Mouse (Mus musculus) layer of hippocampus, postnatal 36 days (tissue): ENCODE results near the gene Sft2d2. TPM values are rescaled to one million over a fixed set of nuclear protein-coding genes. Genes with fewer than 3 reads are reported as not detected.
A peak's percentile ranks its signal among the peaks of the same experiment; 100 is the strongest.

ENCODE experiments used
- DNase-seq, 2 experiments: peaks; one replicate each; pipeline ENCODE4 v3.0.0; 2022
- total RNA-seq, 2 experiments: library from RNA; stranded (reverse); gene quantifications; 2 replicates each; pipeline ENCODE4 v1.2.3; 2021

The Sft2d2 gene
- total RNA-seq, 2 experiments from 2014 or later = 10.7 to 12.2 TPM

DNA sequence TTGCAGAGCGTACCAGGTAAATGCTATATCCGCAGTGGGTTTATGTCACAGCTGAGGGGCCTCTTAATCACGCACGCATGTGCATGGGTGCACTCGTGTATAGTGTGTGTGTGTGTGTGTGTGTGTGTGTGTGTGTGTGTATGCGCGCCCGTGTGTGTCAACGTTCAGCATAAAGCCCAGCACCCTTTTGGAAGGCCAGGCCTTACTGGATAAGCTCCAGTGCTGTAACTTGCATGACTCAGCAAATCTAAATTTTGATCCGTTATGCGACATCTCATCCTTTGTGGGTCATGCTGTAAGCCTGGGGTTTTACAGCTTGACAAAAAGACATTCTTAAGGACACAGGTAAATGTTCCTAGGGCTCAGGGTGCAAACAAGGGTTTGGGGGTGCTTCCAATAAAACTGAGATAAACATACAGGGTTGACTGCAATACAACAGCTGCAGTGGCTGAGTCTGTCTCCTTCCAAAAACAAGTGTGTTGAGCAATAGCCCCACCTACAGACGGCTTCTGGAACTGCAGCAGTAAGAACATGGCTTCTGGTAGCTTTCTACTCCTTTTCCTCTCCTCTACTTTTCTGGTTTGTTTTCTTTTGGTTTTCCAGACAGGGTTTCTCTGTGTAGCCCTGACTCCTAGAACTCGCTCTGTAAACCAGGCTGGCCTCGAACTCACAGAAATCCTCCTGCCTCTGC, 61.9 kb downstream of the Sft2d2 start:
- peak; percentile 64 to 81 for DNase-seq

DNA sequence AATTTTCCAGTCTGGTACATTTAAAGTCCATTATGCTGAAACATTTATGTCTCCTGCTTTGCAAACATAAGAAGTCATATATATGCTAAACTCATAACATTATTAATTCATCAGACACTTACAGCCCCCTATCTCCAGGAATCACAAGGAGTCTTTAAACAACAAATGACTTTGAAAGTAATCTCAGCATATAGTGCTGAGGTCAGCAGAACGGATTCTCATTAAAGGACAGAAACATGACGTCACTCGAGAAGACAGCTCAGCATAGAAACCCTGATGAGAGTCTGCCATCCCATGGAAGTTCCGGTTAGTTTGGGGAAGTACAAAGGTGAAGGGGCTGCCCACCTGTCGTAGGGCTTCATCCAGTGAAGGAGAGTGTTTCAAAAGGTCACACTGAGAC, 64.7 kb downstream of the Sft2d2 start:
- no peak for DNase-seq

Other genes with a start within 250 kb of the Sft2d2 start
- gene Tbx19, start 33.7 kb downstream of the Sft2d2 start, total RNA-seq = not detected
- 10 to 100 TPM; 65.9 to 73.3 TPM for gene Tiprl, start 42.6 kb upstream of the Sft2d2 start, total RNA-seq
- 10 to 100 TPM; 69.1 to 82.3 TPM for gene Gpr161, start 101.4 kb upstream of the Sft2d2 start, total RNA-seq